In the genomic region with DNA sequence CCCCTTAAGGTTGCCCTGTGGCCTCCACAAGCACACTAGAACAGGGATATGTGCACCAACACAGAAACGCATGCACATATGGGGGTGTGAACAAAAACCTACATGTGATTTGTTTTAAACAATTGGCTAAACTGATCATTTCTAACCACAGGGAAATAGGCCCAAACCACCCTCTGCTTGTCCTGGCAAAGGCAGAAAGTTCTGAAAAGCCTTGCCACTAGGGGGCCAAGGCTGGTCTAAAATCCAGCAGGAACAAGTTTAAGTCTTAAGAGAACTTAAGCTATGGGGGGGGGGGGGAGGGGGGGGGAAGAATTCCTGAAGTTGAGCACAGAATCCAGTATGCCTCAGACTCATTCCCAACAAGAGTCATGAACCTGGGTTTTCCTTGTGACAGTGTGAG, we compare ENCODE assay signal across 10 mouse cellular contexts. TPM values are rescaled to one million over a fixed set of nuclear protein-coding genes. Genes with fewer than 3 reads are reported as not detected.
DNase-seq lines count a peak whose midpoint lies in the region; ATAC-seq and TF ChIP-seq lines count a peak whose summit lies in the region.
"Had no signal": no experiment of that assay in that cellular context is flagged by ENCODE, and none has a peak within 500 bp of the region (broad histone marks: within the 10 kb centered on the region; RNA-seq: fewer than 3 reads in every experiment).

No protein-coding gene starts in this region.

- WGBS in lung, embryonic 14.5 days: 81% methylated on average over 1 of the region's 1 CpGs
- WGBS in neural tube, embryonic 15.5 days: 83% methylated on average over 1 of the region's 1 CpGs

- intact Hi-C loops in heart, postnatal 25 days (cut with DNase I): loop anchor here (10.0 kb wide), 2 partner anchors 165 to 505 kb away; a partner anchor contains a TSS

- no peaks in the 10 kb centered on the region for H3K36me3 ChIP-seq in lung, embryonic 14.5 days (ENCODE audit: insufficient read depth)
- no peaks in the 10 kb centered on the region for H3K36me3 ChIP-seq in neural tube, embryonic 15.5 days
- H3K36me3 ChIP-seq: heart, embryonic 13.5 days had no signal

- ATAC-seq in lung, embryonic 14.5 days (ENCODE audit: insufficient read depth): no peak; the same call in 1 of the 2 replicates
- no peak for ATAC-seq in neural tube, embryonic 15.5 days (ENCODE audit: low FRiP score)

- H3K27me3 ChIP-seq in lung, embryonic 14.5 days (ENCODE audit: insufficient read depth, low read length): no peaks in the 10 kb centered on the region
- H3K27me3 ChIP-seq in neural tube, embryonic 15.5 days (replicated peaks): no peaks in the 10 kb centered on the region
- H3K27me3 ChIP-seq: heart, embryonic 13.5 days; megakaryocyte, embryonic 14.5 days had no signal

- TF ChIP-seq CTCF in lung, embryonic 14.5 days (IDR thresholded peaks at IDR 0.05; ENCODE audit: low read depth): peak; percentile 64

- H3K4me3 ChIP-seq in lung, embryonic 14.5 days (ENCODE audit: low read depth, low read length): no peak overlapping the region
- no peak overlapping the region for H3K4me3 ChIP-seq in neural tube, embryonic 15.5 days (replicated peaks)
- H3K4me3 ChIP-seq: heart, embryonic 13.5 days; megakaryocyte, embryonic 14.5 days had no signal

- H3K9me3 ChIP-seq in lung, embryonic 14.5 days (ENCODE audit: low read depth, low read length): no peaks in the 10 kb centered on the region
- no peaks in the 10 kb centered on the region for H3K9me3 ChIP-seq in neural tube, embryonic 15.5 days (replicated peaks)
- H3K9me3 ChIP-seq: heart, embryonic 13.5 days; megakaryocyte, embryonic 14.5 days had no signal

- no peak overlapping the region for H3K9ac ChIP-seq in lung, embryonic 14.5 days
- H3K9ac ChIP-seq in neural tube, embryonic 15.5 days (replicated peaks): no peak overlapping the region
- H3K9ac ChIP-seq: heart, embryonic 13.5 days had no signal

- H3K4me1 ChIP-seq in lung, embryonic 14.5 days (ENCODE audit: insufficient read depth): no peaks in the 10 kb centered on the region
- H3K4me1 ChIP-seq in neural tube, embryonic 15.5 days: no peaks in the 10 kb centered on the region
- H3K4me1 ChIP-seq: heart, embryonic 13.5 days; megakaryocyte, embryonic 14.5 days had no signal

- DNase-seq in cerebellum, postnatal 10 days: peak; percentile 30 to 33
- no peak for DNase-seq in cerebellum, postnatal 25 days
- DNase-seq in lung, embryonic 14.5 days: peak; percentile 70
- no peak for DNase-seq in lung, postnatal 25 days (ENCODE audit: low spot score)
- DNase-seq in embryo, embryonic 10.5 days (ENCODE audit: low spot score): peak; percentile 61
- peak; percentile 50 for DNase-seq in naive thymus-derived CD4-positive, alpha-beta T cell, adult 2 months (ENCODE audit: low read depth)
- DNase-seq in heart, postnatal 25 days (ENCODE audit: low spot score): no peak

- no peak overlapping the region for H3K27ac ChIP-seq in lung, embryonic 14.5 days (ENCODE audit: low read depth)
- no peak overlapping the region for H3K27ac ChIP-seq in neural tube, embryonic 15.5 days (replicated peaks)
- H3K27ac ChIP-seq: heart, embryonic 13.5 days had no signal

- no peak overlapping the region for H3K4me2 ChIP-seq in lung, embryonic 14.5 days
- no peak overlapping the region for H3K4me2 ChIP-seq in neural tube, embryonic 15.5 days
- H3K4me2 ChIP-seq: heart, embryonic 13.5 days had no signal

RNA-seq across cellular contexts. Expression of a gene that starts 8.2 kb away (rescaled TPM):
- 115 and 123 TPM in 2 replicates for polyA plus RNA-seq in lung, embryonic 14.5 days (2014; fragmentation: Nextera tagmentation; extraction: Ambion mirVana)
- total RNA-seq in heart, postnatal 25 days (2021): 10 to 100 TPM; 45.3 to 48.1 TPM
- polyA plus RNA-seq in neural tube, embryonic 15.5 days (2015; fragmentation: Nextera tagmentation; extraction: Ambion mirVana): 272 and 290 TPM in 2 replicates

Comparison
In these comparisons a context has a peak if more than half of its experiments do, and no peak if none do; other contexts are left out.
1. DNase-seq: peak in cerebellum, postnatal 10 days (2 of 2), lung, embryonic 14.5 days (single experiment), embryo, embryonic 10.5 days (single experiment) and naive thymus-derived CD4-positive, alpha-beta T cell, adult 2 months (single experiment); none in cerebellum, postnatal 25 days (0 of 2), lung, postnatal 25 days (single experiment) and heart, postnatal 25 days (single experiment).